Mouse (Mus musculus): Measurements from ENCODE around the gene Ubap1l. TPM values are rescaled to one million over a fixed set of nuclear protein-coding genes. Genes with fewer than 3 reads are reported as not detected.

The Ubap1l gene
- 0.47 and 0.72 TPM in 2 replicates for polyA plus RNA-seq (2012; rRNA removed)

DNA sequence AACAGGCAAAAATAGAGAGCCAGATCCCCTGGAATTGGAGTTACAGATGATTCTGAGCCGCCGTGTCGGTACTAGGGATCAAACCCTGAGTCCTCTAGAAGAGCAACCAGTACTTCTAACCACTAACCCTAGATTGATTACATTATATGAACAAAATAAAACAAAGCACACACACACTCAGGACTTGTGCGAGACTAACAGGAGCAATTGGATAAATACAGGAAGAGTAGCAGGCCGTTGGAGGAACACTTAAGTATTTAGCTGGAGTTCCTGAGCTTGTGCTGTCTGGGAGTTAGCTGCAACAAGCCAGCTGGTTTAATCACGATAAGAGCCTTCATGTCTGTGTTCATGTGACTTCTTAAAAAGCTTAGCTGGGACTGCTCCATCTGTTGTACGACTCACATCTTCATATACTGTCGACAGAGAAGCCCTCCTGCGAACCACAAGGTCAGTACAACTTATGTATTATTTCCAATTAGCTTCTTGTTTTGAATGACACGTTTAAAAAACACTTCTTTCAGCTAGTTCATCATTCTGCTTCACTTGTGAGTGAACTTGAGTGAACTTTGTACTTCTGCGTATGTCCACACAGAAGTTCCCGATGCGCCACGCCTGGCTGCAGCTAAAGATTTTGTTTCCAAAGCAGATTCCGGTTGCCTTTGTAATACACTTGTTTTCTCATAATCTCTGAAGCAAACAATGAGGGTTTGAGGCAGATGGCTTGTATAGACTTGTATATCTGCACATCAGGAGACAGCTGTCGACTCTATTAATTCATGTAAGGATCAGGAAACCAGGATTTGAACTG is at the start of gene Ubap1l:
Gene Ubap1l, plus strand, starts transcription at position 401 of the 808 bp plus-strand sequence.

GRCm38 (mm10) chr9:65345854-65346475 is 14.9 kb upstream of the Ubap1l start, which contains the start of gene Pdcd7:
Gene Pdcd7, plus strand, starts transcription at chr9:65346104.

DNA sequence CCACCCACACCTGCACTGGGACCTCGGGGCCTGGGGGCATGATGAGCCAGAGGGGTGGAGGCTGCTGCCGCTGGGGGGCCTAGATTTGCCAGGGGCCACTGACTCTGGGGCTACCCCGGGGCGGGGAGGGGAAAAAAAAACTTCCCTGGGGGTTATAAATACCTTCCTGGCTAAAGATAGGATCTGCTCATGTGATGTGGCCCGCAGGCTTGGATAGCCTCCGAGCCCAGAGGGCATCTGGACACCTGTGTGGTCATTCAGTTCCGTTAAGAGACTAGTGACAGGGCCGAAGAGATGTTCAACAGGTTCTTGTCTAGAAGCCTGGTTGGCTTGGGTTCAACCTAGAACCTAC is 30.7 kb downstream of the Ubap1l start, which contains the start of gene Kbtbd13:
Gene Kbtbd13, minus strand, starts transcription at position 40 of the 352 bp plus-strand sequence.

GRCm38 (mm10) chr9:65398279-65398678 is 37.4 kb downstream of the Ubap1l start, which contains the start of gene Rasl12:
Gene Rasl12, plus strand, starts transcription at chr9:65398506.

GRCm38 (mm10) chr9:65422760-65423501 is 62.1 kb downstream of the Ubap1l start, which contains the start of gene Slc51b:
Gene Slc51b, minus strand, starts transcription at chr9:65422955.

Other genes with a start within 250 kb of the Ubap1l start
- 4.5 and 5.3 TPM in 2 replicates for gene Igdcc3, start 219.9 kb upstream of the Ubap1l start, polyA plus RNA-seq (2012; rRNA removed)
- 15.5 and 23.2 TPM in 2 replicates for gene Parp16, start 165.7 kb upstream of the Ubap1l start, polyA plus RNA-seq (2012; rRNA removed)
- 5.6 TPM in 2 replicates for gene Cilp, start 95.9 kb upstream of the Ubap1l start, polyA plus RNA-seq (2012; rRNA removed)
- gene Clpx, start 66.8 kb upstream of the Ubap1l start, polyA plus RNA-seq (2012; rRNA removed): 10.1 and 13.0 TPM in 2 replicates
- gene Pdcd7, start 14.9 kb upstream of the Ubap1l start, polyA plus RNA-seq (2012; rRNA removed): 23.7 and 33.8 TPM in 2 replicates
- 0.62 and 1.0 TPM in 2 replicates for gene Kbtbd13, start 30.6 kb downstream of the Ubap1l start, polyA plus RNA-seq (2012; rRNA removed)
- gene Rasl12, start 37.5 kb downstream of the Ubap1l start, polyA plus RNA-seq (2012; rRNA removed): 16.0 and 16.6 TPM in 2 replicates
- not detected in 2 replicates for gene Slc51b, start 61.9 kb downstream of the Ubap1l start, polyA plus RNA-seq (2012; rRNA removed)
- gene Mtfmt, start 74.7 kb downstream of the Ubap1l start, polyA plus RNA-seq (2012; rRNA removed): 8.1 and 11.0 TPM in 2 replicates
- gene Spg21, start 99.9 kb downstream of the Ubap1l start, polyA plus RNA-seq (2012; rRNA removed): 20.0 and 25.7 TPM in 2 replicates
- gene Ankdd1a, start 159.2 kb downstream of the Ubap1l start, polyA plus RNA-seq (2012; rRNA removed): not detected in 2 replicates
- 33.5 and 39.2 TPM in 2 replicates for gene Plekho2, start 219.0 kb downstream of the Ubap1l start, polyA plus RNA-seq (2012; rRNA removed)
- 3.7 and 4.6 TPM in 2 replicates for gene Pif1, start 226.1 kb downstream of the Ubap1l start, polyA plus RNA-seq (2012; rRNA removed)

All from ovary, adult 2 months (tissue).